Mouse (Mus musculus) bone marrow macrophage, adult 2 months (primary cell): ENCODE data around the gene Tdg.

Experiments
- CTCF ChIP-seq: IDR thresholded peaks from 2 replicates; pipeline ENCODE4 v1.5.1; 2012; ENCODE audit warnings: low read depth, mild to moderate bottlenecking, low read length, moderate library complexity
- POLR2A ChIP-seq: IDR thresholded peaks from 2 replicates; pipeline ENCODE4 v1.6.1; 2012; ENCODE audit warnings: mild to moderate bottlenecking, low read depth, low read length, borderline replicate concordance

DNA sequence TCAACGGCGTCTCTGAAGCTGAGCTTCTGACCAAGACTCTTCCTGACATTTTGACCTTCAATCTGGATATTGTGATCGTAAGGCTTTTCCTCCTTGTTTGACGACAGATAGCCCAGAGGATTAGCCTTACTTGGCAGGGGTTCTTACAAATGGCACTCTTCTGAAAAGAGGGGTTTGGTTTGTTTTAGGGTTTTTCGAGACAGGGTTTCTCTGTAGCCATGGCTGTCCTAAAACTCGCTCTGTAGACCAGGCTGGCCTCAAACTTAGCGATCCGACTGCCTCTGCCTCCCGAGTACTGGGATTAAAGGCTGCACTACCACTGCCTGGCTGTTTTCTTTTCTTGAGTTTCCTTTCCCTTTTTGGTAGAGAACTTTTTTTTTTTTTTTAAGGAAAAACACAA is 11.9 kb downstream of the Tdg start:
- TF ChIP-seq POLR2A = no peak
- no peak for TF ChIP-seq CTCF
